Mouse (Mus musculus) ovary, postnatal 36 days (tissue): ENCODE results near the gene Gm37240.

Source experiments
- DNase-seq: peaks from one replicate; pipeline ENCODE4 v3.0.0; 2022; ENCODE audit warnings: low spot score, mixed read lengths

Gm37240 gene

DNA sequence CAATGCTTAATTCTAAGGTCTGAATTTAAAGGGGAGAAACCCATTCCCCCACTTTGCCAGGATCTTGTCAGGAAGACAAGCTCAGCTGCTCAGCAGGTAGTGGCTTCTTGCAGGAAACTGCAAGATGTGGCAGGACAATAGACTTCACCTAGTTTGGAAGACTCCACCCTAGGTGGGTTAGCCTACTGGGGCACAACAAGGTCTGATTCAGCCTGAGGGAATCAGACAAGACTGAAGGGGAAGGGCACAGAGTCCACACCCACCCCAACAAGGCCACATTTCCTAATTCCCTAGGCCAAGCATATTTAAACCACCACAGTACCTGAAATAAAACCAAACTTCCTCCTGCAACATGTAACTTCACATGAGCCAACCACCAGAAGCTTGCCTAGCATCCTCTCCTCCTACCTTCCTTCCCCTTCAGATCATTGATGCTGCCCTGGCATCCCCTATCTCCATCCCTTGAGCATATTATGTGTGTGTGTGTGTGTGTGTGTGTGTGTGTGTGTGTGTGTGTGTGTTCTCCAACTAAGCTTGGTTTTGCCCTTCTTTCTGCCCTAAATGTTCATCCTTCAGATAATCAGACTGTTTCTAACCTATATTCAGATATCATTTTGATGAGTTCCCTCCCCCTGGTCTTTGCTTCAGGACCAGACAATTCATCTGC, 489.4 kb downstream of the Gm37240 start:
- no peak for DNase-seq

DNA sequence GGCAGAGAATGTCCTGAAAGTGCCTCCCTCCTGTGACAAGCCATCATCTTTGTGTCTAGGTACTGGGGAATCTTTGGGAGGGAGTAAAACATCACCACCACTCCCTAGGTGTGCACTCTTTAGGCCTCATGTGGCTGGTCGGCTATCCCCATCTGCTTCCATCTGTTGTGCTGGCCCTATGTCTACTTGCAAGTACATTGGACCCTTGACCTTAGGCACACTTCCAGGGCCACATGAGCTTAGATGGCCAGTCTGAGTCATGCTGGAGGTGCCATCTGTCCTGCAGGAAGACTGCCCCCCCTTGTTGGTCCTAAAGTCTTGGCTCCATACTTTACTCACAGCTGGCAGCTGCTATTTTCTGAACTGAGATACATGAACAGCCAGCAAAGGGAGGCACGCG, 493.9 kb downstream of the Gm37240 start:
- DNase-seq, result no peak

DNA sequence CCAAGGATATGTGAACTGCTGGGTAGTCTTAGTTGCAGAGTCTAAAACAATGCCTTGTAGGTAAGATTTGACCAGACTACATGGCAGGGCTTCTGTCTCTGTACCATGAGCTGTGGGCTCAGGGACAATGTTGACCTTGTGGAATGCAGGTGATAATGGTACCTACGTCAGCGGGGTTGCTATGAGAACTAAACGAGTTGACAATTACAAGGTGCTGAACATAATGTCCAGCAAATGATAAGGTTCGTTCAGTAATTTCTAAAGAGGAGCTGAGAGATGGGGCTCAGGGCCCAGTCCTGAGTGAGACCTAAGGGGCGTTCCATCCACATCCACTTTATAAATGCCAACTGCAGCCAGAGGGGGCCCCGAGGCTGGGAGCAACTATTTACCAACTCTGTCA, 495.6 kb downstream of the Gm37240 start:
- DNase-seq, result no peak

DNA sequence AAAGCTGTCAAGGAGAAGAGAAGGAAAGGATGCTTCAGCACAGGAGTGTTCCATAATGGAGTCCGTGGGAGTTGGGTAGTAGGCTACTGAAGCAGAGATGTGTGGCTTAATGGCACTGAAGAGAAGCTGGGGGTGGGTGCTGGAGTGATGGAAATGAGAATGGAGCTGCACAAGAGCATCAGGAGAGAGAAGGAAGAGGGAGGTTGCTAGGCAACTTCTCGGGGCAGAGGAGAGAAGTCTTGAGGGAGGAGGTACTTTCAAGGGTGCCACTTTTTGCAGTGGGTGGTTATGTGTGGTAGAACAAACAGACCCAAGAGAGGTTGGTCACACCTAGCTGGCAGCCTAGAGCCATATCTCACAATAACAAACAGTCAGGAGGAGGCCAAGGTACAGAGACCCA, 496.2 kb downstream of the Gm37240 start:
- DNase-seq, result no peak

DNA sequence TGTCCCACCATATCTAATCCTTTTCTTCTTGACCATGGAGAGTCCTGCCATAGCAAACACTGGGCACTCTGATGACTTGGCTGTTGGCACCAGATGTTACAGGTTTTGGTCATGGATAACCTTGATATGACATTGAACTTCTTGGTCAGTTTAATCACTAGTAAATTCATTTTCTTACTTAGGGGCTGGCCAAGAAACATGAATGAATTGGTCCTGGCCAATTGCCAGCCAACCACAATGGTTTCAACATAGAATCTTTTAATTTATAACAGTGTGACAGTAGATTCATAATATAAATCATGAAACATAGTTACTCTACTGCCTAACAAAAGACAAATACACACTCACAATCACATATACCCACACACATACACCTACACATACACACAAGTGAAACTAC, 501.9 kb downstream of the Gm37240 start:
- DNase-seq, result no peak

DNA sequence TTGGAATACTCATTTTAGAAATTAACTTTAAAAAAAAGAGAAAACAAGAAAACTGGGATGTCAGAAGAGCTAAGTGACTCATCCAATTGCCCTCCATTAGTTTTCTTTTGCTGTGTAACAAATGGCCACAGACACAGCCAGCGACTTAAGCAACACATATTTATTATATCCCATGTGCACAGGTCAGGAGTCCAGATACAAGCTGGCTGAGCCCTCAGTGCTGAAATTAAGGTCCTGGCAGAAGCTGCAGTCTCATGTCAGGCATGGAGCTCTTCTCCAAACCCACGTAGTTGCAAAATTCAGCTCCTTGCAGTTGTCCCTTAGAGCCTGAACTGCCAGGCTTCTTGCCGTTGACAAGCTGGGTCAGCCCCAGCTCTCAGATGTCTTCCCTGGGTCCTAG, 504.0 kb downstream of the Gm37240 start:
- no peak for DNase-seq

DNA sequence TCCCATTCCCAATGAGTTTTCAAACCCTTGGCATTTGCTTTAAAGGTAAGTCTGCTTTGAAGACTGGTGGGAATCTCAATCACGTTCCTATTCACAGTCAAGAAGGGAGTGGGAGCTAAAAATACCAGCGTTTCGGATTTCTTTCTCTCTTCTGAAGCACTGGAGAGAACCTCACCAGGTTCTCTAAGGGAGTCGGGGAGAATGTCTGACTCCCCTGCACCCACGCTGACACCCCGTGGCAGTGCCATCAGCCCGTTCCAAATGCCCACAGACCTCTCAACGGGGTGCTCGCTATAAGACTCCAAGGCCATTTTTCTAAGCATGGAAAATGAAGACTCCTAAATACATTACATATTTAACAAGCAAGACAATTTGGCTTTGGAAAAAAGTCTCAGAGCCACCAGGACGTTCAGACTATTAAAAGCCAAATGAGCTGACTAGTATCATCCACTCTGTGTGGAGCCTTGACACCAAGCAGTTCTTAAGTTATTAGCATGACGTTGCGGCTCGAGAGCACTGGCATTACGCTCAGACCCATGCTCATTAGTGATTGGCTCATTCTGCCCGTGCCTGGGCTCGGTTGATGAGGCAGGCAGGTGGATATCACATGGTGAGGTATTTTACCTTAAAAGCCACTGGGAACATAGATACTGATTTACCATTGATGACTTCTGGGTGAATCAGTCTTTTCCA, 508.5 kb downstream of the Gm37240 start:
- DNase-seq, result no peak

DNA sequence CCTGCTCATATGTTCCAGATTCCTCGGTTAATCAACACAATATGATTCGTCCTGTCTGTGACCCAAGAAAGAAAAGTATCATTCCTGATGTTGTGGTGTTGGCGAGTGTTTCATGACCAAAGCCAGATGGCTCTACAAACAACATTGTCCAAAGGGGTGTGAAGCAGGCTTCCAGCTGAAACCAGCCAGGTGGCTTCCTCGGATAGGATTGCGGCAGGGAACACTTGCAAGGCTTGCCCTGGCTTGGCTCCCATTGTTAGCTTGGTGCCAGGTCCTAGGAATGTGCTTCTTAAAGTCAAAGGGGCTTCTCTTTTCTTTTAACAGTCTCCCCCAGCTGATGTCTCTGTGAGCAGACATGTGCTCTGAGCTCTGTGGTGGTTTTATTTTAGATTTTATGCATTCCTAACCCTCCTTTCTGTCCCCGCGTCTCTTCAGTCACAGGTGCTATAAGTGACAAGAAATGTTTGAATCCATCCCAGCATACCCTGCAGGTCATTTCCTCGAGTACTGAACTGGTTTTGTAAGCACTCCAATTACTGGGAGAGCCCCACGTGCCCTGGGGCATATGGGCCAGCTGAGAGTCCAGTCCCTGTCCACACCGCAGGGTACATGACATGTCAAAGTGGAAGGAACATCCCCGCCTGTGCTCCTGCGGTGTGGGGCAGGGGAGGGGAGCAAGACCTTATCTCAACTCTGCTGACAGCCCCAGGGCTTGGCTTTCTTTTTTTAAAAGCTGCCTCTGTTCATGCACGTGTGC, 509.2 kb downstream of the Gm37240 start:
- peak; percentile 19 for DNase-seq

DNA sequence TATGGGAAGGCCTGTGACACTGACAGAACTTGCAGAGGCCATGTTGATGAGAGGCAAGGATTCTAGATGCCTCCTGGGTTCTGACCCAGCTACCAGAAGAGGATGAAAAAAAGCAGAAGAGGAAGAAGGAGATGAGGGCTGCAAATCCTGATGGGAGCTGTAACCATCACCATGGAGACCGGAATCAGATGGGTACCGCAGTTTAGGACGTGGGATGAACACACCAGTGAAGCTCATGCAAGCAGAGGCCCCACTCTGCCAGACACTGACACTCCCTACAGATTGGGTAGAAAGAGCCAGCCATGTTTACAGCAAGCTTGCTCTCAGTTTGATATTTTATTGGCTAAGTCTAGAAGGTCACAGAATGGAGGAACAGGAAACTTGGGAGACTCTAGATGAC, 509.8 kb downstream of the Gm37240 start:
- no peak for DNase-seq

DNA sequence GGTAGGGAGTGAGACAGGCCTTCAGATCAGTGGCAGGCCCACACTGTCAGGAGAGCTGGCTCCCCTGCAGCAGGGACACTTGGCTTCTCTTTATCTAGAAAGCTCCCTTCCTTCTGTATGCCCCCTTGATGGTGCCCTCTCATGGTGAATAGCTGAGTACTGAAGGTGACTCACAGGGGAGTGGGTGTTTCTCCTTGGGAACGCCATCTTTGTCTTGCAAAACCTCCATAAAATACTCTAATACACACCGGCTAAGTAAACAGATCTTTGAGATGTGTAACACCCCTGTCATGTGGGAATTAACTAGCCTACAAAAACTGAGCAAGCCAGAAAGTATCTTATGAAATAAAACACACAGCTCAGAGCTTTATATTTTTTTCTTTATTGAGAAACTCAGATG, 510.8 kb downstream of the Gm37240 start:
- no peak for DNase-seq

DNA sequence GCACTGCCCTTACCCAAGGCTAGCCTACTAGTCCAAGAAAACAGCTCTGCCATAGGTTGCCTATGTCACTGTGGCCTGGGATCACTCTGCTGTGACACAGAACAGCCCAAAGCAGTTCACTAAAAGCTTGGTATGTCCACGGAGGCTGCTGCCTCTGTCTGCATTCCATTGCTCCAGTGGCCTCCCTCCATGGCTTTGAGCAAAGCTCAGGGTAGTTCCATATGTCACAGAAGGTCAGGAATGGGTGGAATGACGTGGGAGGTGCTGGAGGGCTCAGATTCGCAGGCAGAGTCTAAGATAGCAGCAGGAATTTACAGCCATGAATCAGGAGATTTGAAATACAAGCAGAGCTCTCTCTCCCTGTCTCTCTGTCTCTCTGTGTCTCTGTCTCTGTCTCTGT, 514.3 kb downstream of the Gm37240 start:
- DNase-seq, result no peak

DNA sequence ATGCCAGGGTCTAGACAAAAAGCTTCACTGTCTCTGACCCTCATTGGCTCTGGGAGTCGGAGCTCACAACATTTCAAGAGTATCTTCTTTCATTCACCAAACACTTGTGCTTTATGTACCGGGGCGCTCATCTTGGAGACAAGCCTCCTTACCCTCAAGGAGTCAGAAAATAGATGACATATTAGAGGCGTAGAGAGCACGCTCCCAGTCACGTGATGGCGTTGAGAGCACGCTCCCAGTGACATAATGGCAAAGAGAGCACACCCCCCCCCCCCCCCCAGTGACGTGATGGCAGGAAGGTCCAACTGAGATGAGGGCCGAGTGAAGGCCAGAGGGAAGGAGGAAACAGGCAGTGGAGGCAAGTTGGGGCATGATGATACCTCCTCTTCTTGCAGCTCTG, 517.5 kb downstream of the Gm37240 start:
- DNase-seq, result no peak

DNA sequence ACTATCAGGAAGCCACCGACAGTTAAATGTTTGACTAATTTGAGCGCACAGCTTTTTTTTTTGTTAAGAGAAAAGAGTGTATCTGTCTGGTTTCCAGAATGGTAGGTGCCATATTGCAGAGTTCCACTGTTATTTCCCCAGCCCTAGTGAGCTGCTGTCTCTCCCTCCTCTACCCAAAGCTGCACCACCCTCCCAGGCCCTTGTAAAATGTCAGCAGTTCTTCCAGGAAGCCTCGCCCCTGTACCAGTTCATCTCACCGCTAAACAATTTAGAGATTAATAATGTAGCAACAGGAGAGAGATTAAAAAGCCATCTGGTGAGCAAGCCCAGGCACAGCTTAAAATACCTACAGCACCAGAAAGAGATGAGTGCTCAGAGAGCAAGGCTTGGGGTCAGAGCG, 518.2 kb downstream of the Gm37240 start:
- DNase-seq, result no peak

DNA sequence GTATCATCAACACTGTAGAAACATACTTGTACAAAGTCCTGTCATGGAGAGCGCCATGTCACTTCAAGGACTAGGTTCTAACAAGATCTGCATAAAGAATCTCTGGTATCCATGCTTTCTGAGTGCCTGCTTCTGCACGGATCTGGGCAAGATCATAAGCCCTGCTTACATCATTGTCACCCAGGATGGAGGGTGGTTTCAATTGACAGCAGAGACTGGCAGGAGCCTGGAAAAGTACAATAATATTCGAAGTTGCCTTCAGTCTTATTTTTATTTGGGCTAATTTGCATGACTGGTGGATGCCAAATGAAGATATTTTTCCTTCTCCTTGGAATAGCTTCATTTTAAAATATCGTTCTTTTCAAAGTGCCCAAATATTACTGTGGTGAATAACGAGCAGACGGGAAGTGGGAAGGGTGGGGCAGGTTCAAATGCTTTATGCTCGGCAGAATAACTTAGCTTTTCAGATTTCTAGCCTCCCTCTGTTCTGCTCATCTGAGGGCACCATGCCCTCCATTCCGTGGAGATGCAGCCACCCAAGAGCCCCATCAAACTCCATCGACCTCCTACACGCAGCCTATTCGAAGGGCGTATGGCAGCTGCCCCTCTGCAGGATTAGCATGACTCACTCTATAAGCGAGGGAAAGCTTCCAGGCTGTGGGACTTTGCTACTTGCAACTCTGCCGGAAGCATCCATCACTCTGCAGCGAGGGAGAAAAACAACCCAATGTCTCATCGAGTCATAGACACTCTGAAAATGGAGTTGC, 518.8 kb downstream of the Gm37240 start:
- DNase-seq, result no peak

DNA sequence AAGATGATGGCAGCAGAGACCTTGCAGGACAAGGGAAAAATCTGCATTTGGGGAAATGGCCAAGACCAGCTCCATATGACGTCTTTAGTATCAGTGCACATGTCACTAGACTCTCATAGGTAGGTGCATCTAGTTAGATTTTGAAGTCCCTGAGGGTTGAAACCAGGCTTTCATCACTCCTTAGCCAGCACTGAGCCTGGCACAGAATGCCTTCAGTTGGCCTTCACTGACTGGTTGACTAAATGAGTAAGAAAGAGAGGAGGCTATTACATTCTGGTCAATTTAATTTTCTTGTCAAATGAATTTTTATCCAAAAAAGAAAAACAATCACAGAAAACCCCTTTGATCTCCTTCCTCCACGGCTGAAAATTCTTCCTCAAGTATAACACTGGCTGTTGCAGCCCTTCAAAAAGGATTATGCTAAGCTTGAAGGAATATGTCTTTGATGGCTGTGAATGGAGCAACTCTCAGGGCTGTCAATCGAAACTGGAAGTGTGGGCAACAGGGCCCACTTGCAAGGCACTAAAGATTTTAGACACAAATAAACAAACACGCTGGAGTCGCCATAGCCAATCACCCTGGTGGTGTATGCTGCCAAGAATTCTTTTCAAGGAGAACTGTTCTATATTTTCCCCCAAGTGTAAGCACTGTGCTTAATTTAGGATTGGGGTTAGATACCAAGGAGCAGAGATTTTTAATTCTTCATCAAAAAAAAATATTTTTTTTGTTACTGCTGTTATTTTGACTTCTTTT, 522.6 kb downstream of the Gm37240 start:
- DNase-seq, result no peak

DNA sequence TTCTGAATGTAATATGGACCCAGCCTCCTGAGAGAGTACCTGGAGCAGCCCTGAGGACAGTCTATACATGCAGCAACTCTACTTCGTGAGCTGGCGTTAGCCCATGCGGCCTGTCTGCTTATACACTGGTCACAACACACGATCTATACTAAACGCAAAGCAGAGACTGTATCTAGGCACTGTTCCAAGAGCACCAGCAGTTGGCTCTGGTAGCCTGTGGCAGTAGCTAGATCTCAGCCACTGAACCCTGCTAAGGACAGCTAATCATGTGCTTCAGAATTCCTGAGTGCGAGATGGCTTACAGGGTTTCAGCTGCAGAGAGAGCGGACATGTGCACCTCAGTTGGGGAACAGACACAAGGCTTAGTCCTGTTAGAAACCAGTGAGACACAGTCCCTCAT, 524.4 kb downstream of the Gm37240 start:
- DNase-seq, result no peak

DNA sequence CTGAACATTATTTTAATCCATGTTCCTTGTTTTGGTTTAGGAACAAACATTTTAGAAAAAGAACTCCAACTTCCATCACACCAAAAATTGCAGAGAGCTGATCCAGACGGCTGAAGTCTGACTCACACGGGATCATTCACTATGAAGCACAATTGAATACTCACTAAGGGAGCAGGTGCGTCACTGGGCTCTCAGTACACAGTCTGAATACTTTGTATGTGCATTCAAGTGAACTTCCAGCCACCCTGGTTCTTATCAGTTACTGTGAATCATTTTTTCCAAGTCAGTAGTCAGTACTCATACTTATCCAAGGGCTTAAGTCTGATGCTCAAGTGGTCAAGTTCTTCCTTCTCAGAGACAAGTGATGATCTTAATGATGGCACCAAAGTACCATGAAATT, 530.9 kb downstream of the Gm37240 start:
- DNase-seq, result no peak

DNA sequence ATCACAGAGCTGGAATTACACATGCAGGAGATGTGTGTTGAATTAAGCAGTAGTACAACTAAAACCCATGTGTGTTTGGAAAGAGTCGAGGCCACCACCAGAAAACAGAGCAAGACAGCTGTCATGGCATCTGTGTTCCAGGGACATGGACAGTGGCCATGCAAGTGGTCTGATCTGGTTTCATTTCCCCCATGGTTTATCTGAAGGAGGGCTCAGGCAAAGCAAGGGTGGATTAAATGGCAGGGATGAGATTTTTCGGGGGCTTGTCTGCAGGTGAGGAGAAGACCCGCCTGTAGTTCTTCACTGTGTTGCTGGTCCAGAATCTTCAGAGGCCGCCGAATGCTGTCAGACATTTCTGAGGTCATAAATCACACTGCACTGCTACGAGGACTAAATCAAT, 539.3 kb downstream of the Gm37240 start:
- no peak for DNase-seq

DNA sequence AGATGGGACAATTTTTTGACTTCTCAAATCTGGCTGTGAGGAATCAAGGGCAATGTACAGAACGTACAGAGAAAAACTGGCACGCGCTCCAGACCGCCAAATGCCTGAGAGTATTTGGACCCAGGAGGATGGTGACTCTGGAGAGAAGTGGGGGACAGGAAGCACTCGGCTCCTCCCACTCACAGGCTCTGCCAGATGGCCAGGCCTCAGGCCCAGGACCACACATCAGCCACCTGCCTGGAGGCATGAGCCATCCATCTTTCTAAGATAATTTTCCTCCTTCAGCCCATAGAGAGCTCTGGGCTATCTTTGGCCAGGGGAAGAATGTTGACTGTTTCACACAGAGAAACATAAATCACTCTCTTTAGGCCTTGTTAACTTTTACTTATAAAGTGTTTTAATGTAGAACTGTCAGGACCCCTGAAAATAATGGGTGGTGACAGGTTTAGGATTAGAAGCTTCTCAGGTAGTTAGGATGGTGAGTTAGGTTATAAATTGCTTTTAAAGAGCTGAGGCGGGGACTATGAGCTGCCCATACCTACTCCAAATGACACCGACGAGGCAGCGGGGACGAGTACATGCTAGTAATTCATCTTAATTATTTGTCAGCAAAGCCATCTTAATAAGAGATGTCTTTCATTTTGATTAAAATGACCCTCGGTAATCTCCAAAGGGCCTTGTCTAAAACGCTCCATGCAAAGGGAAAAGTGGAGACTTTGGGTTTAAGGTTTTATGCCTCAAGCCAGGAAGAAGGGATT, 546.0 kb downstream of the Gm37240 start:
- DNase-seq, result no peak

DNA sequence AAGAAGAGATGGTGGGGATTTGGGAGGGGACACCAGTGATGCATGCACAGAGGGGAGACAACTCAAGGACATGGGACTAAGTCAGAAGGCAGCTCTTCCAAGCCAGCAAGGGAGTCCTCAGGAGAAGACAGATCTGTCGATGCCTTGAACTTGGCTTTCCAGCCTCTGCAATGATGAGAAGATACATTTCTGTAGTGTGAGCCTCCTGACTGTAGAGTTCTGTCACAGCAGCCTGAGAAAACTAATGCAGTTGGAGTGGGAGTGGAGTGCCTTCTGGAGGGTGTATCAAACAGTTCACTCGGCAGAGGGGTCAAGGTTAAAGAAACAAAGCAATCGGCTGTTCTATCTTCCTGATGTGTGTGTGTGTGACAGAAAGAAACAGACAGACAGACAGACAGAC, 546.8 kb downstream of the Gm37240 start:
- DNase-seq, result no peak

DNA sequence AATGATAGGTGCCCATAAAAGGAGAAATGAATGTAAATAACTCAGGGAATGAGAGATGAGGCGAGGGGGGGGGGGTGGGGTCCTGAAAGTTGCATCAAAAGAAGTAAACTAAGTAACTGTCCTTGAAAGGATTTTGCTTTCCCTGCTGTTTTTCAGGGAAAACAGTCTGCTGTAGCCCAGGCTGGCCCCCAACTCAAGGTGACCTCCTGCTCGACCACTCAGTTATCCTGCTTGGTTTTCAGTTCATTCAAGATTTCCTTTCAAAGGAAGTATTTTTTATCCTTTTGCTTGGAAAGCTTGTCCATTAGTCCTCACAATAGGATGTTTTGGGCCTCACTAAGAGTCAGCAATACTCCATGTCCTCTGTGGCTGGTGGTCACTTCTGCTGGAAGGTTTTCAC, 547.4 kb downstream of the Gm37240 start:
- DNase-seq, result no peak
